ENCODE assay signal across 8 mouse cellular contexts in genomic region chrX:36743503-36744101, GRCm38 (mm10). TPM values are rescaled to one million over a fixed set of nuclear protein-coding genes. Genes with fewer than 3 reads are reported as not detected.
A peak's percentile ranks its signal among the peaks of the same experiment; 100 is the strongest.
DNase-seq lines count a peak whose midpoint lies in the region.

TSS of gene Slc25a43 (plus strand) at chrX:36743659.

- DNase-seq in spleen, adult 18-20 months = peak; percentile 18 to 33
- no peak for DNase-seq in spleen, adult 12 weeks (ENCODE audit: low spot score)
- DNase-seq in embryonic facial prominence, embryonic 10.5 days (ENCODE audit: low spot score) = peak; percentile 49
- DNase-seq in heart, postnatal 10 days = peak; percentile 10 to 15
- DNase-seq in kidney, postnatal 4 days = peak; percentile 34 to 63
- DNase-seq in mesoderm, embryonic 11.5 days (ENCODE audit: low read depth, low spot score) = peak; percentile 9
- DNase-seq in testis, postnatal 10 days (ENCODE audit: low spot score) = peak; percentile 49
- no peak for DNase-seq in left cerebral cortex, postnatal 14 days (ENCODE audit: low spot score in 2 of 2)

- peak within 1 kb of the TSS; percentile 79 for H3K27ac ChIP-seq in embryonic facial prominence, embryonic 10.5 days (replicated peaks)

- H3K4me3 ChIP-seq in embryonic facial prominence, embryonic 10.5 days = peak within 1 kb of the TSS; percentile 59

- no peaks in the 10 kb centered on the region for H3K27me3 ChIP-seq in embryonic facial prominence, embryonic 10.5 days (replicated peaks; ENCODE audit: low read depth, poor library complexity, severe bottlenecking)

- H3K4me1 ChIP-seq in embryonic facial prominence, embryonic 10.5 days = peaks cover 6% of the 10 kb centered on the region; the same call in 1 of the 2 replicates

- no peaks in the 10 kb centered on the region for H3K36me3 ChIP-seq in embryonic facial prominence, embryonic 10.5 days (replicated peaks)

- intact Hi-C loops in heart, postnatal 10 days (cut with DNase I) = no loop called here
- intact Hi-C loops in left cerebral cortex, postnatal 14 days (cut with DNase I) = loop anchor here (5.0 kb wide), 1 partner anchor 101 kb away; no protein-coding TSS in a partner anchor

- peaks cover 2% of the 10 kb centered on the region; the same call in 1 of the 2 replicates for H3K9me3 ChIP-seq in embryonic facial prominence, embryonic 10.5 days

- WGBS in embryonic facial prominence, embryonic 10.5 days = 19% methylated on average over 36 of the region's 36 CpGs

RNA-seq across cellular contexts. Expression of gene Slc25a43, which starts in this region (rescaled TPM):
- 1.1 and 2.0 TPM in 2 replicates for polyA plus RNA-seq in embryonic facial prominence, embryonic 10.5 days (2016; fragmentation: Nextera tagmentation; extraction: Ambion mirVana)
- under 1 TPM; 0.30 to 0.60 TPM for total RNA-seq in heart, postnatal 10 days (2021)
- total RNA-seq in left cerebral cortex, postnatal 14 days (2021) = under 1 TPM in 1 of 2 experiments, not detected in 1; 0.30 TPM

Comparison
In these comparisons a context has a peak if more than half of its experiments do, and no peak if none do; other contexts are left out.
1. DNase-seq: peak in spleen, adult 18-20 months (2 of 2), embryonic facial prominence, embryonic 10.5 days (single experiment), kidney, postnatal 4 days (2 of 2), mesoderm, embryonic 11.5 days (single experiment) and testis, postnatal 10 days (single experiment); none in spleen, adult 12 weeks (single experiment) and left cerebral cortex, postnatal 14 days (0 of 2).
2. Peak in DNase-seq in heart, postnatal 10 days; RNA of the gene not detected or under 1 TPM.